18 mouse cellular contexts compared by ENCODE assay signal in genomic region chr9:92717176-92717575, GRCm38 (mm10).
A peak's percentile ranks its signal among the peaks of the same experiment; 100 is the strongest.
DNase-seq lines count a peak whose midpoint lies in the region; ATAC-seq and TF ChIP-seq lines count a peak whose summit lies in the region.
"Had no signal": no experiment of that assay in that cellular context is flagged by ENCODE, and none has a peak within 500 bp of the region (broad histone marks: within the 10 kb centered on the region; RNA-seq: fewer than 3 reads in every experiment).

No protein-coding gene starts in this region.

- no peak overlapping the region for H3K4me2 ChIP-seq in limb, embryonic 13.5 days (replicated peaks)
- H3K4me2 ChIP-seq in forebrain, embryonic 15.5 days (replicated peaks): 0 out of 2 replicates have a peak overlapping the region, but pooled peaks have one; percentile 7
- H3K4me2 ChIP-seq in hindbrain, postnatal 0 days (ENCODE audit: low read depth, low read length): no peak overlapping the region
- H3K4me2 ChIP-seq in neural tube, embryonic 15.5 days: 0 out of 2 replicates have a peak overlapping the region, but pooled peaks have one; percentile 2
- no peak overlapping the region for H3K4me2 ChIP-seq in intestine, embryonic 15.5 days (replicated peaks)
- H3K4me2 ChIP-seq: stomach, embryonic 15.5 days had no signal

- no peak overlapping the region for H3K4me3 ChIP-seq in limb, embryonic 13.5 days
- no peak overlapping the region for H3K4me3 ChIP-seq in limb, embryonic 10.5 days
- no peak overlapping the region for H3K4me3 ChIP-seq in forebrain, embryonic 15.5 days
- H3K4me3 ChIP-seq in hindbrain, postnatal 0 days (ENCODE audit: low read length): no peak overlapping the region
- no peak overlapping the region for H3K4me3 ChIP-seq in neural tube, embryonic 15.5 days (replicated peaks)
- H3K4me3 ChIP-seq in intestine, embryonic 15.5 days (replicated peaks): no peak overlapping the region
- H3K4me3 ChIP-seq: embryonic facial prominence, embryonic 10.5 days; layer of hippocampus, adult 2 months; stomach, embryonic 15.5 days had no signal

- no peak overlapping the region for H3K9ac ChIP-seq in limb, embryonic 13.5 days
- no peak overlapping the region for H3K9ac ChIP-seq in forebrain, embryonic 15.5 days (replicated peaks)
- H3K9ac ChIP-seq in hindbrain, postnatal 0 days (replicated peaks; ENCODE audit: low read length): no peak overlapping the region
- H3K9ac ChIP-seq in neural tube, embryonic 15.5 days (replicated peaks): no peak overlapping the region
- H3K9ac ChIP-seq in intestine, embryonic 15.5 days: no peak overlapping the region
- H3K9ac ChIP-seq: liver, embryonic 14.5 days; stomach, embryonic 15.5 days had no signal

- H3K9me3 ChIP-seq in limb, embryonic 13.5 days: no peaks in the 10 kb centered on the region
- H3K9me3 ChIP-seq in limb, embryonic 10.5 days (replicated peaks): no peaks in the 10 kb centered on the region
- no peaks in the 10 kb centered on the region for H3K9me3 ChIP-seq in forebrain, embryonic 15.5 days
- H3K9me3 ChIP-seq in hindbrain, postnatal 0 days (ENCODE audit: low read length): no peaks in the 10 kb centered on the region
- H3K9me3 ChIP-seq in neural tube, embryonic 15.5 days (replicated peaks): no peaks in the 10 kb centered on the region
- H3K9me3 ChIP-seq in intestine, embryonic 15.5 days: no peaks in the 10 kb centered on the region
- H3K9me3 ChIP-seq: embryonic facial prominence, embryonic 10.5 days; stomach, embryonic 15.5 days had no signal

- H3K4me1 ChIP-seq in limb, embryonic 13.5 days: peaks cover 19% of the 10 kb centered on the region; the same call in 1 of the 2 replicates
- no peaks in the 10 kb centered on the region for H3K4me1 ChIP-seq in limb, embryonic 10.5 days
- peaks cover 7% of the 10 kb centered on the region for H3K4me1 ChIP-seq in forebrain, embryonic 15.5 days
- no peaks in the 10 kb centered on the region for H3K4me1 ChIP-seq in hindbrain, postnatal 0 days (ENCODE audit: insufficient read depth, low read length)
- peaks cover 5% of the 10 kb centered on the region; the same call in 1 of the 2 replicates for H3K4me1 ChIP-seq in neural tube, embryonic 15.5 days
- H3K4me1 ChIP-seq in intestine, embryonic 15.5 days (replicated peaks): 0 out of 2 replicates have a peak, but pooled peaks cover 2% of the 10 kb centered on the region
- H3K4me1 ChIP-seq: embryonic facial prominence, embryonic 10.5 days; stomach, embryonic 15.5 days had no signal

- no peaks in the 10 kb centered on the region for H3K27me3 ChIP-seq in limb, embryonic 13.5 days
- H3K27me3 ChIP-seq in limb, embryonic 10.5 days (ENCODE audit: low read depth, poor library complexity, severe bottlenecking): no peaks in the 10 kb centered on the region
- H3K27me3 ChIP-seq in forebrain, embryonic 15.5 days: no peaks in the 10 kb centered on the region
- no peaks in the 10 kb centered on the region for H3K27me3 ChIP-seq in hindbrain, postnatal 0 days (ENCODE audit: insufficient read depth, low read length)
- H3K27me3 ChIP-seq in neural tube, embryonic 15.5 days (replicated peaks): no peaks in the 10 kb centered on the region
- no peaks in the 10 kb centered on the region for H3K27me3 ChIP-seq in intestine, embryonic 15.5 days (replicated peaks)
- H3K27me3 ChIP-seq: stomach, embryonic 15.5 days had no signal

- TF ChIP-seq CTCF in hindbrain, postnatal 0 days (IDR thresholded peaks at IDR 0.05; ENCODE audit: low read depth): no peak

- no peak for DNase-seq in limb, embryonic 10.5 days (ENCODE audit: low spot score)
- peak; percentile 44 for DNase-seq in hindbrain, postnatal 0 days (ENCODE audit: low spot score)
- DNase-seq in layer of hippocampus, adult 9-11 months: no peak
- DNase-seq: adrenal gland, adult 8-10 months; cerebellum, adult 8-10 months; gastrocnemius, postnatal 14 days; lung, postnatal 14 days; right cerebral cortex, postnatal 4 days; thymus, postnatal 14 days had no signal

- no peak for ATAC-seq in limb, embryonic 13.5 days (ENCODE audit: low FRiP score, low read depth)
- ATAC-seq in forebrain, embryonic 15.5 days (replicated peaks): peak; percentile 85
- ATAC-seq in hindbrain, postnatal 0 days: peak; percentile 79
- no peak; the same call in 1 of the 2 replicates for ATAC-seq in neural tube, embryonic 15.5 days (ENCODE audit: low FRiP score)
- no peak for ATAC-seq in intestine, embryonic 15.5 days
- no peak for ATAC-seq in CD4-positive, CD25-positive, alpha-beta regulatory T cell, adult 4 months

- WGBS in limb, embryonic 13.5 days: 62% methylated on average over 6 of the region's 6 CpGs
- WGBS in limb, embryonic 10.5 days: 63% methylated on average over 6 of the region's 6 CpGs
- WGBS in forebrain, embryonic 15.5 days: 5% methylated on average over 6 of the region's 6 CpGs
- WGBS in hindbrain, postnatal 0 days: 12% methylated on average over 6 of the region's 6 CpGs
- WGBS in neural tube, embryonic 15.5 days: 12% methylated on average over 6 of the region's 6 CpGs
- 68% methylated on average over 6 of the region's 6 CpGs for WGBS in intestine, embryonic 15.5 days

- H3K36me3 ChIP-seq in limb, embryonic 13.5 days: no peaks in the 10 kb centered on the region
- H3K36me3 ChIP-seq in limb, embryonic 10.5 days: no peaks in the 10 kb centered on the region
- H3K36me3 ChIP-seq in forebrain, embryonic 15.5 days: no peaks in the 10 kb centered on the region
- H3K36me3 ChIP-seq in hindbrain, postnatal 0 days (ENCODE audit: insufficient read depth, low read length): no peaks in the 10 kb centered on the region
- no peaks in the 10 kb centered on the region for H3K36me3 ChIP-seq in neural tube, embryonic 15.5 days
- no peaks in the 10 kb centered on the region for H3K36me3 ChIP-seq in intestine, embryonic 15.5 days
- H3K36me3 ChIP-seq: embryonic facial prominence, embryonic 10.5 days; stomach, embryonic 15.5 days had no signal

- 0 out of 2 replicates have a peak overlapping the region, but pooled peaks have one; percentile 10 for H3K27ac ChIP-seq in limb, embryonic 13.5 days
- H3K27ac ChIP-seq in limb, embryonic 10.5 days: no peak overlapping the region
- H3K27ac ChIP-seq in forebrain, embryonic 15.5 days (replicated peaks): no peak overlapping the region
- no peak overlapping the region for H3K27ac ChIP-seq in hindbrain, postnatal 0 days
- no peak overlapping the region for H3K27ac ChIP-seq in neural tube, embryonic 15.5 days (replicated peaks)
- H3K27ac ChIP-seq in intestine, embryonic 15.5 days: no peak overlapping the region
- H3K27ac ChIP-seq: embryonic facial prominence, embryonic 10.5 days; layer of hippocampus, adult 2 months; liver, embryonic 14.5 days; stomach, embryonic 15.5 days had no signal

Comparison
In these comparisons a context has a peak if more than half of its experiments do, and no peak if none do; other contexts are left out.
1. ATAC-seq: peak in forebrain, embryonic 15.5 days (single experiment) and hindbrain, postnatal 0 days (single experiment); none in limb, embryonic 13.5 days (single experiment), neural tube, embryonic 15.5 days (single experiment), intestine, embryonic 15.5 days (single experiment) and CD4-positive, CD25-positive, alpha-beta regulatory T cell, adult 4 months (single experiment).
2. H3K4me2 ChIP-seq: peak in forebrain, embryonic 15.5 days (single experiment) and neural tube, embryonic 15.5 days (single experiment); none in limb, embryonic 13.5 days (single experiment), hindbrain, postnatal 0 days (single experiment) and intestine, embryonic 15.5 days (single experiment).